Mouse (Mus musculus) megakaryocyte, embryonic 14.5 days (primary cell): ENCODE data around the gene Lrrc8a.

Experiments
- FLI1 ChIP-seq: IDR thresholded peaks from 2 replicates; pipeline ENCODE4 v1.6.1; 2012; ENCODE audit warnings: low read length, inconsistent platforms, mixed read lengths
- GATA1 ChIP-seq: IDR thresholded peaks from 3 replicates; pipeline ENCODE4 v1.6.1; 2012; ENCODE audit warnings: mixed read lengths, low read length, inconsistent platforms, borderline replicate concordance

GRCm38 (mm10) chr2:30212951-30213350 is 24.6 kb upstream of the Lrrc8a start:
- TF ChIP-seq GATA1, result no peak
- TF ChIP-seq FLI1, result no peak
